Mouse (Mus musculus): ENCODE measurements at regions not wholly inside any gene's neighbourhood (a gene's known extent, or its start where the extent isn't known, plus 50 kb on each side); places are given as distances from the start of the nearest gene placed in this dataset.
"Not testable (repeated sequence)": the region's sequence is repeated elsewhere in the genome, so short reads cannot be mapped to it uniquely, and the experiment has no call there.

DNA sequence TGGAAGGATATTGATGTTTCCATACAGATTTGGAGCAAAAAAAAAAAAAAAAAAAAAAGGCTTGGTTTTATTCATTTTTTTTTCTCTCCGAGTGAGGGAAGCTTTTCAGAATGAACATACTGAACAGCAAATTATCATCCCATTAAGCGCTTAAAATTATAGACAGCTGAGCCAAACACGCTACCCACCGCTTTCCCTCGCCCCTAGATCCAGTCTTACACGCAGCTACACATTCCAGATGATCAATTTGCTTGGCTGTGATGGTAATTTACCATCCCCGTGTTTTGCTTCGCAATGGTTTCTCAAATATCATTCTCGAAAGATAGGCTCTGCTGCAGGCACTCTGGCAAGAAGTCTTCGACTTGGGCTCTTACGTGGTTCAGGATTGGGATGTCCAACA is 192.3 kb upstream of the Gm10131 start:
- DNase-seq (ENCODE audit: low spot score in 2 of 2): no peak

DNA sequence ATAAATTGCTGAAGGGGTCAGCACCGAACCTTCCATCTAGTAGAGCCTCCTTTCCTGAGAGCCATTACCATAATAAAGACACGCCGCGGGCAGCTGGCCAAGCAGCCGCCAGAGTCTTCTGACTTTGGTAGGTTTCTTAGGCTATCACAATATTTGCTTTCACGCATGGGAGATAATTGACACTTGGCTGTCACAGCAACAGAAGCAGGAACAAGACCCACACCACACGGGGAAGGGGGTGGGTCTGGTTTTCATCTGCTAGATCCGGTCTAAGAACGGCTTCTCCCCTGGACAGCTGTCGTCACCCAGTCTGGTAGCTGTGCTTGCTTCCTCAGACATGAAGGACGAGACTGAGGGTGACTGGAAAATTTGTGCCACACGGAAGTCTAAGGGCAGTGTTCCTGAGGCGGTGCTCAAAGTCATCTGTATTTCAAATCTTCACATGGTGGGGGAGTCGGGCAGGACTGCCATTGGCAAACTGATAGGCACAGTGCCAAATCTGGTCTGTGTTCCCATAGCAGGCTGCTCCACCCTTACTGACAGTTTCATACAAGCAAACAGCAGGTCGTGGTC is 188.9 kb upstream of the Gm10131 start:
- peak in 1 of 2 experiments; percentile 11 for DNase-seq (ENCODE audit: low spot score in 2 of 2)

DNA sequence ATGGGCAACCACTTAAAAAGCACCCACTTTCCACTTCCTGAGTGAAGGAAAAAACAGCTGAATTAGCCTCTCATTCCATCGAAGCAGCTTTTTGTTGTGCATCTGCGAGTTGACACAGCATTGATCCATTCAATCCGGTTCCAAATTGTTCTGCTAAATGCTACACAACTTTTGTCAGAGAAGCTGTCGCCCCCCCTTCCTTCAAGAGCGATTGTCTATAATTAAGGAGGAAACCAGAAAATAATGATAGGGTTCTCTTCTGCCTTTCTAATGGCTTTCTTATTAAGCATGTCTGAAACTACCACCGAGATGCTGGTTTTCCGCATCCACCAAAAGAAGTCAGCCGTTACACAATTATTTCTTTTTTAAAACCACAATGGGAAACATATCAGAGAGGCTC is 183.2 kb upstream of the Gm10131 start:
- DNase-seq (ENCODE audit: low spot score in 2 of 2): no peak

DNA sequence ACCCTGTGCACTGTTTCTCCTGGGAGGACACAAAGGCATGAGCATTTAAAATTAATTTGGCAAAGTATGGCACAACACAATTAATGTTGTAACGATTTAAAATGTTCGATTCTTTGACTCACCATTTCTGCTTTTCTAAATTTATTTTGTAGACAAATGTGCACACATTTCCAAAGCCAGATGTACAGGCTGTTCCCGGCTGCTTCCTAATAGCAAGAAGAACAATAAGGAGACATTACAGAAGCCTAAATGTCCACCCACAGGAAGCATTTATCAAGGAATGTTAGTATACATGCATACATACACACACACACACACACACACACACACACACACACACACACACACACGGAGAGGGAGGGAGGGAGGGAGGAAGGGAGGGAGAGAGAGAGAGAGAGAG is 179.1 kb upstream of the Gm10131 start:
- DNase-seq (ENCODE audit: low spot score in 2 of 2): no peak

DNA sequence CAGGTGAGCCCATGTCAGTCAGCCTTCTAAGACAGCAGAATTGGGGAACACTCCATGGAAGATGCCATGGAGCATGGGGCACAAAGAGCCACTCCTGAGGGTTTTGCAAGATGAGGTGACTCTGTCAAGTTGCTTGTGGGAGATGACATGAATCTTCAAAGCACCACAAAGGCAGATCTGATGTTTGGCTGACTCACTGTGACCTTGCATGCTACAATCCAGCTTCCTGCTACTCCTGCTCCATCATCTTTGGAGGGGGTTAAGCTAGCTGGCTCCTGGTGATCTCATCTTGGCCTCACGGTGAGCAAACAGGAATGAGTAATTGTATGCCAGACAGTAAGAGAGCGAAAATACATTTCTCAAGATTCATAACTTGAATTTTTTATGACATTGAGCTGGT is 176.3 kb upstream of the Gm10131 start:
- DNase-seq (ENCODE audit: low spot score in 2 of 2): no peak

DNA sequence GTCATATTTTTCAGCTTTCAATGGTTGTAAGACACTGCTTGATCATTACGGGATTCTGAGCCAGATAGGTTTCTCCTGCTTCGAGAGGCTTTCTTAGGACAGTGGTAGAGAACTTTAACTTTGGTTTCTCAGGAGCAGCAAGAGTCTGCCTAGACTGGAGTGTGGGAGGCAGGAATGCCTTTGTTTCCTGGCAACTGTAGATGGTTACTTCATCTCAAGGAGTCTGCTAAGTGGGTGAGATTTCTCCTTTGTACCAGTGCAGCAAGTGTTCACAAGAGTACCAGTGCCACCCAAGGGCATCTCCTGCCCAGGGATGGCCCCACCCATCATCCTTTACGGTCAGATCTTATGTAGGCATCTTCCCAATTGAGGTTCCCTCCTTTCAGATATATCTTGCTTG is 173.0 kb upstream of the Gm10131 start:
- DNase-seq (ENCODE audit: low spot score in 2 of 2): no peak

DNA sequence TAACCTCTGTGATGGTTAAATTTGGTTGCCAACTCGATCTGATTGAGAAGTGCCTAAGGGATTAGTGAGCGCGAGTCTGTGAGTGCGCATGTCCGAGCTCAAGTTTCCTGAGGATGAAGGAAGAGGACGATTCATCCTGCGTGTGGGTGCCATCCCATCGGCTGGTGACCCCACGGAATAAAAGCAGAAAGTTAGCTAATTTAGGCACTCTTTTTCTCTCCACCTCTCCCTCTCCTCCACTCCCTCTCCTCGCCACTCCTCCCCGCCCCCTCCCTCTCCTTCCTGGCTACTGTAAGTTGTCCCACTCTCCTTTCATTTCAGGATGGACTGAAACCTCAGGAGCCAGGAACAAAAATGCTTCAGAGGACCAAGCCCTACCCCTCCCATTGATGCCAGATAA is 168.9 kb upstream of the Gm10131 start:
- no peak for DNase-seq (ENCODE audit: low spot score in 2 of 2)

DNA sequence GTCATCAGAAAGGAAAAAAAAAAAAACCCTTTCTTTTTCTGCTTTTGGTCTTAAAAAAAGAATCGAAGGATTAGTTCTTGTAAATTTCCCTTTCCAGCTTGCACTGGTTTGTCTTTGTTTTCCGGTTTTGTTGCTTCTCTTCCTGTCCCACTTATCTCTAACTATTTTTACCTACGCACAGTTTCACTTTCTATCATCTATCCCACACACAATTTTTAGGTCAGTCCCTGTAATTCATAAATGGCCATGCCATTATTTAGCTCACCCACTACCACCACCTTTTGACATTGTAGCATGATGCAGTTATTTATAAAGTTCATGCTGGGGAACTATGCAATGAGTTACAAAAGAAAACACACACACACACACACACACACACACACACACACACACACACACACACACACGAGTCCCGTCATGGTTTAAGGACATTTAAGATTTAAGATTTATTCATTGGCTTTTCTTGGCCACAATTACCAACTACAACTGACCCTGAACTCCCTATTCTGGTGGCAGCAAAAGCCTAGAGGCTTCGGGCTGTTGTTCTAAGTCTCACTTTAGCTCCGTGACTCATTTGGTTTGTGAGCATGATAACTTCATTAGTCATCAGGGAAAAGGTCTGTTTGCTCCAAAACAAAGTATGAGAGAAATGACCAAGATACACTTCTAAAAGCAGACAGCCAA is 164.6 kb upstream of the Gm10131 start:
- no peak for DNase-seq (ENCODE audit: low spot score in 2 of 2)

DNA sequence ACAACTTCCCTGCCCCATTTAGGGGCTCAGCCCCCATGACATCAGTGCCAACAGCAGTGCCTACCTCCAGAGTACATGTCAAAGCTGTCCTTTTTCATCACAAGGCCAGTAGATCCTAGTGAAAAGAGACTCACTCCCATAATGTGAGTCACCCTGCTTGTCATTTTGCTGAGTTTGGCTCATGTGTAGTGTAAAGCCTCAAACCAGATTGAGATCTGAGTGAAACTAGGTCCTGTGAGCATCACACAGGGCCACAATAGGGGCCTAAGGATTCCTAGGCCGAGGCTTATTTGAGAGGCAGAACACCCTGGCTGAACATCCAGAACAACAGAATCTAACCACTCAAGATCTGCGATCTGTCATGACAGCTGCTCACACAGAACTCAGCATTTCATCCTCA is 163.3 kb upstream of the Gm10131 start:
- DNase-seq (ENCODE audit: low spot score in 2 of 2): not testable (repeated sequence)

DNA sequence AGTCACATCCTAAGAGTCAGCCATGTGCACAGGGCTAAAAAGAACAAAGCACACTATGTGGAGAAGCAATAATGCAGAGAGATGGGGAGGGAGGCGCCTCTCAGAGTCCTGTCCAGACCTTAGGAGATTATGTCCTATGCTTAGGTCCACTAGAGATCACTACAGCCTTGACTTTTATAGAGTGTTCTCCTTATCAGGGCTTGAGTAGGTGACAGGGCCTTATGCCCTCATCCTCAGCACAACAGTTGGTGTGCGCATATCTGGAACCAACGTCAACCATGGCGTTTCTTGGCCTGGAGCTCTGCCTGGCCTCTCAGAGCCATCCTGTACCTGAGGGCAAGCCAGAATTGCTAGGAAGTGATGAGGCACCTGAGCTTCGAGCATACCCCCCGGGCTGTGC is 162.6 kb upstream of the Gm10131 start:
- no peak for DNase-seq (ENCODE audit: low spot score in 2 of 2)

DNA sequence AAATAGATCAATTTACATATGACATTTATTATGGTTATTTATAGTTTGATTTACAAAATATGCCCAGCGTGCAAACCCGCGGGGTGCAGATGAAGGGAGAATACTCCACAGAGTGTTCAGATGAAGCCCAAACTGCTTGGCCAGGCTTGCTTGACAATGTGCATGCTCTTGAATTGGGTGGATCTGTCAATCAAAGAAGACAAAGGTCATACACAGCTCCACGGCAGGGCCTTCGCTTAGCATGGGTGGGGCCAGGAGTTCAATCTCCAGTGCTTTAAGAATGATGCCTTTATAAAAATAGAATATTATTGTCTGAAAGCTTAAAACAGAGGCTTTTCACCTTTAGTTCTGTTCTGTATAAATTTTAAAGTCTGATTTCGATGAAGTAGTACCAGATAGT is 158.3 kb upstream of the Gm10131 start:
- no peak for DNase-seq (ENCODE audit: low spot score in 2 of 2)

DNA sequence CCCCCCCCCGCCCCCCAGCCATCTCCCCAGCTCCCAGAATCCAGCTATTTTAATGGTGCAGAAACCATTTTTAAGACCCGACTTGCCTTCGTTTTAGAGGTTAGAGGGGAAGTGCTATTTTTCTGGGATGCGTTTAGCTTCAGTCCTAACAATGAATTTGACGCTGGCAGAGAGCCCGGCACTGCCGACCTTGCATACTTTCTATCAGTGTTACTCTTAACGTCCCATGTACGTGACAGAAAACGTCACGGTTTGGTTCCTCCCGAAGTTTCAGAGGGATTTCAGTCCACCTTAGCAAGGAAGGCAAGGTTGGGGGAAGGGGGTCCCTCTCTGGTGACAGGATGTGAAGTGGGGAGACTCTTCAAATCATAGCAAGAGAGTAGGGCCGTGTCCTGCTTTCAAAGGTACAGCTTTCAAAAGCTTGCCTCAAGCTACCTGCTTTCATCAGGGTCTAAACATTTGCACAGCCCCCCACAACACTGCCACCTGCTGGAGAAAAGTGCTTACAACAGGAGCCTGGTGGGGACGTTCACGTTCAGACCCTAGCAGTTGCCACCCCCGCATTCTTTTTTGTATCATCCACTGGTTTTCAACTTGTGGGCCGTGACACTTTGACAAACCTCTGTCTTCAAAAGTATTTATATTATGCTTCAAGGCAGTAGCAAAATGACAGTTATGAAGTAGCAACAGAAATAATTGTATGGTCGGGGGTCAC is 157.4 kb upstream of the Gm10131 start:
- DNase-seq (ENCODE audit: low spot score in 2 of 2): no peak

DNA sequence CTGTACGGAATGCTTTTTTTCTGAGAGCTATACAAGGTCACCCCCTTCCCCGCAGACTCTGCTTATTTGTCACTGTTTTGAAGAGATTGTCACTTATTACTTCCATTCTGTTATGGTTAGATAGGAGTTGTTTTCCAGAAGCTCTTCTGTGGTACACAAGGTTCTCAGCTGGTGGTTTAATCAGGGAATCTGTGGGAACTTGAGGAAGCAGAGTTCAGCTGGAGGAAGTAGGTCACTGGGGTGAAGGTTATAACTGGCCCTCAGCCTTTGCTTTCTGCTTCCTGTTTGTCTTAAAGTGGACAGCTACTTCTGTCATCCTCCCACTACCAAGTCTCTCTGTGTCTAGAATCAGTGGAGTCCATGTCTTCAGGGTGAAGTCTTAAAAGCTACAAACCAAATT is 143.4 kb upstream of the Gm10131 start:
- DNase-seq (ENCODE audit: low spot score in 2 of 2): no peak

DNA sequence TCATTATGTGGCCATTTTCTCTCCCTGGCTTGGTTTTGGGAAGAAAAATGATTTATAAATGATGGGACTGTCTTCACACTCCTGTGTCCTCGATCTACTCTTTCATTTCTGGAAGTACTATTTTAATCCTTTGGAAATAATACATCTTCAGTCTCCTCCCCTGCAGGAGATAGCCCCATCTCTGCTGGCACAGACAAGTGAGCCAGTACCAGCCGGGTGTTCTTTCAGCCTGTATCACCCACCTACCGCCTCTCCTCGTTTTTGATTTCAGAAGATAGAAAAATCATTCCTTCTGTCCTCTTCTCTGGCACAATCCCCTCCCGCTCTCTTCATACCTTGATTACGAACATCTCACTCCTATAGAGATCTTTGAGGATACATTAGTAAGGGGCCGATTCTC is 140.4 kb upstream of the Gm10131 start:
- DNase-seq (ENCODE audit: low spot score in 2 of 2): no peak

DNA sequence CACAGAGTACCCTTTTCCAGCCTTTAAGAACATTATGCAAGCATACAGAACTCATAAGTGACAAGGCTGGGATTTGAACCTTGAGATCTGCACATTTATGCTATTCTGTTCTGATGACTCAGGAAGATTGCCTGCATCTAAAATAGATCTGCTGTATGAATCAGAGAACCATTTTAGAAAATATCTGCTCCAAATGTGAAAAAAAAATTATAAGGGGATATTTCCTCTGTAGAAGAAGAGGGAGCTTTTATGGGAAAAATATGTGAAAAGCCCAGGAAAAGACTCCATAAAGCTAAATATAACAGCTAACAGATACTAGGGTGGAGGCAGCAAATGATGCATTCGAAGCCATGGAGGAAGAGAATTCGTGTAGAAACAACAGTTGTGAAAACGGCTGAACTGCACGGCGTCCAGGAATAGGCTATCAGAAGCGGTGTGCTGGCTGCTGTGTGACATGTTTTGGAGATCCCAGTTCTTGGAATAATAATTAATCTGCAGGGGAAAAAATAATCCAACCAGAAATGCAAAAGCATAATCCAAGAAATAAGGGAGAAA is 127.9 kb upstream of the Gm10131 start:
- no peak for DNase-seq (ENCODE audit: low spot score in 2 of 2)

DNA sequence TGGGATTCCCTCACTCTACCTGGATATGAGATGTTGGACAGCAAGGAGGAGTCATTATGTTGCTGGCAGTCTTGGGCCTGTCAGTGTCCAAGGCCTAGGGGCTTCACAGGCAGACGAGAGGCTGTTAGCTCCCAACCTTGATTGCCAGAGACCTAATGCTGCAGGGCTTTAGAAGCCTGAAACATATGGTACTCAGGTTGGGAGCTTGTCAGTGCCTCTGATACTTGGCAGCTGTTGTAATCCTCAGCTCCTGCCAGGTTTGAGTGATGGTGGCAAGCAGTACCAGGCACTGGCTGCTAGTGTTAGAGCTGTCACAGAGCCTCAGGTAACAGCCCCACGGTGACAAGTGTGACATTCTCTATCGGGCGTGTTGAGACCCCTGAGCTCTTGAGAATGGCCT is 122.2 kb upstream of the Gm10131 start:
- DNase-seq (ENCODE audit: low spot score in 2 of 2): peak in 1 of 2 experiments; percentile 15

DNA sequence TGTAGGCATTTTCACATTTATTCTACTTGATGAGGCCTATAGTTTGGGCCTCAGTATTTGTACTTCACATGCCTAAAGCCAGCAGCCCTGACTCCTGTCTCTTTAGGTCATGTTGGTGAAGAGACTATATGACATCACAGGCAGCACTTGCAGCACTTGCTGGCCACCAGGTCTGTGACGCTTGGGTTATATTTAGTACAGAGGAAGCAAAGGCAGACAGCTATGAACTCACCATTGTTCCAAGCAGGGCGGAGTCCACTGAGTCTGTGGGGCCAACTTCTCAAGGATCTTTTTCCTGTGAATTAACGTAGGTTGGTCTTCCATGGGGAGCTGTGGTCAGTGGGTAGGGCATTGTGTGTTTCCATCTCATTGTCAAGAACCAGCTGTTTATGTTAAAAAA is 117.9 kb upstream of the Gm10131 start:
- DNase-seq (ENCODE audit: low spot score in 2 of 2): no peak

DNA sequence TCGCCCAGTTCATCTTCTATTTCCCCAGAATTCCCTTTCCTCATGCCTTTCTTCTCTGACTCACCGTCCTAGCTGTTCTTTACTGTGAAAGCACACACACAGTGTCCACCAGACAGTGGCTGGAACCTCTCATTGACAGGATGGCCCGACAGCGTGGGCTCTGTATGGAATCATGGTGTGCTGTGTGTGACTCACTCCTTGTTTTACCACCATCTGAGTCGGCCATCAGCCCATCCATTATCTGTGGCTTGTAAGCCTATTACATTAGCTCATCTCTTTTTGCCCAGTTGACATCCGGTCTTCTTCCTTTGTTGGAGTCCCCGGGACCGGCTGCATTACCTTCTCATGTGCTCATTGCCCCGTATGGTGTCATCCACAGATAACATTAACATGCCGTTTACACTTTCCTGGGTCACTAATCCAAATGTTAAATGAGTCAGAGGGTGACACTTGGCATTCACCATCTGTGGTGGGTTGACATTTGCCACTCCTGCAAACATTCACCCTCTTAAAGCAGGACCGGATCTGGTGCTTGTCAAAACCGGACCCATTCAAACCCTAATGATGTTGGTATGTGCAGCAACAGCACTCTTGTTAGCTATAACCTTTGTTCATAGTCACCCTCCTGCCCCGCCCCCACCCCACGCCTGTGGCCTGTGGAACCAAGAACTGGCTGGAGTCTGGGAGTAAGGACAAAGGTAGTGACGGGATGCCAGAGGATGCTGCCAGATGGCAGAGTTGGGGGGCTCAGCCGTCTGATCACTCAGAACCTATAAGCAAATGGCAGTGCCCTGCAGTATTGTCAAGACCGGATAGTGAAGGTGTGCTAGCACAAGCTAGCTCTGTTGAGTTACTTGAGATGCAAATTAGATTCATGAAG is 113.7 kb upstream of the Gm10131 start:
- peak in 1 of 2 experiments; percentile 11 for DNase-seq (ENCODE audit: low spot score in 2 of 2)

DNA sequence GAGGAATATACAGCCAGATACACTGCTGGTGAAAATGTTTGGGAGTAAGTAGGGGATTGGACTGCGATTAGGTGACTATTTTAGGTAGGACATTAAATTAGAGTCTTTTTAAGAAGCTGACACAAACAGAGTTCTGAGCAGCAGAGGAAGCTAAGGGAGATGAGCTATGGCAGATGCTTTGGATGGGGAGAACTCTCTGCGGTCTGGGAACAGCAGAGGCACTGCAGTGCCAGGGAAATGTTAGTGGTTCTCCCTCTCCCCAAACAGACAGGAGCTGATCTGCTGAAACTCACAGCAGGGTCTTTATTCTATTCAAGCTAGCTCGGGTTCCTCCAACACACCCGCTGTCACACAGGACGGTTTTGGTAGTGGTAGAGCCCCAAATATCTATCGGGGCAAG is 110.7 kb upstream of the Gm10131 start:
- DNase-seq (ENCODE audit: low spot score in 2 of 2): no peak
